Mouse (Mus musculus) large intestine, adult 2 months (tissue): Measurements from ENCODE around the gene Wdr31. TPM values are rescaled to one million over a fixed set of nuclear protein-coding genes. Genes with fewer than 3 reads are reported as not detected.

ENCODE experiments used
- DNase-seq: peaks from one replicate; pipeline ENCODE4 v3.0.0-alpha.2; 2012; ENCODE audit warnings: low read depth, low spot score
- WGBS: fragments of 180-500 bp; shearing (Covaris S2); methylation state at CpG from one replicate; pipeline ENCODE4 v1.1.7; 2018; 5-methylcytosine and 5-hydroxymethylcytosine counted together
- polyA plus RNA-seq: library from polyadenylated mRNA; depleted of rRNA; stranded (reverse); fragments of >200 nt; gene quantifications from 2 replicates; pipeline ENCODE4 v1.2.3, GENCODE M21; 2012; rRNA removed

Gene Wdr31
- polyA plus RNA-seq, 1 experiment = 1.7 TPM

- under 1% methylated on average over 39 of the region's 39 CpGs for WGBS
- DNase-seq = peak; percentile 99
Observed at GRCm38 (mm10) chr4:62408601-62409282, 62.0 kb downstream of the Wdr31 start, which contains the start of the genes Cdc26 and Prpf4. Cdc26 (minus strand) TSS chr4:62408642. Prpf4 (plus strand) TSS chr4:62408797.

- peak; percentile 54 for DNase-seq
- under 1% methylated on average over 35 of the region's 35 CpGs for WGBS
Observed at GRCm38 (mm10) chr4:62407730-62408582, 62.7 kb downstream of the Wdr31 start.

- DNase-seq = no peak
- WGBS = 83% methylated on average over 4 of the region's 4 CpGs
Observed at GRCm38 (mm10) chr4:62406133-62406532, 64.6 kb downstream of the Wdr31 start.

GRCm38 (mm10) chr4:62398956-62399355 lies 71.7 kb downstream of the Wdr31 start:
- DNase-seq = no peak
- 71% methylated on average over 3 of the region's 3 CpGs for WGBS

Other genes starting within 250 kb of the Wdr31 start
- 0.30 and 0.42 TPM in 2 replicates for gene Zfp37, start 239.8 kb downstream of the Wdr31 start, polyA plus RNA-seq
- 10.7 and 12.7 TPM in 2 replicates for gene Slc31a2, start 208.3 kb downstream of the Wdr31 start, polyA plus RNA-seq
- gene Fkbp15, start 110.3 kb downstream of the Wdr31 start, polyA plus RNA-seq = 16.7 and 24.6 TPM in 2 replicates
- gene Slc31a1, start 110.2 kb downstream of the Wdr31 start, polyA plus RNA-seq = 68.2 and 69.2 TPM in 2 replicates
- 25.2 and 28.3 TPM in 2 replicates for gene Cdc26, start 62.3 kb downstream of the Wdr31 start, polyA plus RNA-seq
- 10.4 and 11.3 TPM in 2 replicates for gene Prpf4, start 62.1 kb downstream of the Wdr31 start, polyA plus RNA-seq
- 0.89 and 2.1 TPM in 2 replicates for gene Rnf183, start 35.6 kb downstream of the Wdr31 start, polyA plus RNA-seq
- gene Bspry, start 9.2 kb upstream of the Wdr31 start, polyA plus RNA-seq = 85.8 and 103 TPM in 2 replicates
- 97.6 and 124 TPM in 2 replicates for gene Hdhd3, start 32.6 kb upstream of the Wdr31 start, polyA plus RNA-seq
- gene Alad, start 49.0 kb upstream of the Wdr31 start, polyA plus RNA-seq = 135 and 144 TPM in 2 replicates
- gene Pole3, start 54.2 kb upstream of the Wdr31 start, polyA plus RNA-seq = 19.5 and 20.9 TPM in 2 replicates
- 0.10 and 0.16 TPM in 2 replicates for gene 4933430I17Rik, start 54.5 kb upstream of the Wdr31 start, polyA plus RNA-seq
- gene Rgs3, start 89.0 kb upstream of the Wdr31 start, polyA plus RNA-seq = 43.0 and 50.6 TPM in 2 replicates